In genomic region chr11:59727204-59727603, GRCm38 (mm10) we compare ENCODE assay signal across 20 mouse cellular contexts.
A peak's percentile ranks its signal among the peaks of the same experiment; 100 is the strongest.
DNase-seq lines count a peak whose midpoint lies in the region; ATAC-seq and TF ChIP-seq lines count a peak whose summit lies in the region.
"Had no signal": no experiment of that assay in that cellular context is flagged by ENCODE, and none has a peak within 500 bp of the region (broad histone marks: within the 10 kb centered on the region; RNA-seq: fewer than 3 reads in every experiment).

No protein-coding gene starts in this region.

- no peak overlapping the region for H3K27ac ChIP-seq in lung, postnatal 0 days (ENCODE audit: low read length)
- no peak overlapping the region for H3K27ac ChIP-seq in stomach, embryonic 16.5 days (ENCODE audit: low read length)
- H3K27ac ChIP-seq in intestine, postnatal 0 days (ENCODE audit: low read depth, low read length), result no peak overlapping the region
- H3K27ac ChIP-seq: embryonic facial prominence, embryonic 10.5 days; forebrain, embryonic 13.5 days; heart, embryonic 10.5 days; hindbrain, embryonic 13.5 days; hindbrain, postnatal 0 days had no signal

- DNase-seq in heart, adult 11 months, result peak; percentile 92
- DNase-seq in heart, postnatal 25 days (ENCODE audit: low spot score), result no peak
- no peak for DNase-seq in lung, postnatal 0 days (ENCODE audit: low spot score)
- DNase-seq in lung, postnatal 36 days, result no peak
- peak; percentile 36 for DNase-seq in skeletal muscle tissue, adult 2 months (ENCODE audit: low read depth, low spot score)
- DNase-seq: adrenal gland, adult 2 months; adrenal gland, postnatal 25 days; cerebellum, adult 2 months; cerebellum, postnatal 10 days; forebrain, postnatal 0 days; gastrocnemius, postnatal 36 days; heart, adult 18-20 months; heart, postnatal 10 days had no signal

- no peak overlapping the region for H3K4me2 ChIP-seq in lung, postnatal 0 days (replicated peaks; ENCODE audit: low read depth, low read length)
- H3K4me2 ChIP-seq in stomach, embryonic 16.5 days (ENCODE audit: low read depth, low read length), result no peak overlapping the region
- H3K4me2 ChIP-seq in intestine, postnatal 0 days (replicated peaks; ENCODE audit: low read depth), result no peak overlapping the region
- H3K4me2 ChIP-seq: forebrain, embryonic 13.5 days; hindbrain, embryonic 13.5 days had no signal

- ATAC-seq in lung, postnatal 0 days, result 0 out of 2 replicates have a peak, but pooled peaks have one; percentile 23
- ATAC-seq in stomach, embryonic 16.5 days (ENCODE audit: insufficient read depth, low FRiP score), result peak; percentile 23; the same call in 1 of the 2 replicates
- no peak for ATAC-seq in intestine, postnatal 0 days
- ATAC-seq: forebrain, embryonic 13.5 days; forebrain, postnatal 0 days; hindbrain, postnatal 0 days had no signal

- no peak overlapping the region for H3K9ac ChIP-seq in lung, postnatal 0 days (replicated peaks; ENCODE audit: low read depth)
- no peak overlapping the region for H3K9ac ChIP-seq in stomach, embryonic 16.5 days (ENCODE audit: low read length)
- H3K9ac ChIP-seq in intestine, postnatal 0 days (ENCODE audit: low read depth, low read length), result no peak overlapping the region
- H3K9ac ChIP-seq: forebrain, embryonic 13.5 days; forebrain, postnatal 0 days; hindbrain, embryonic 13.5 days had no signal

- H3K4me1 ChIP-seq in lung, postnatal 0 days (ENCODE audit: insufficient read depth, low read depth, low read length), result peaks cover 7% of the 10 kb centered on the region; the same call in 1 of the 2 replicates
- peaks cover 16% of the 10 kb centered on the region for H3K4me1 ChIP-seq in stomach, embryonic 16.5 days (ENCODE audit: control insufficient read depth, insufficient read depth, low read length)
- no peaks in the 10 kb centered on the region for H3K4me1 ChIP-seq in intestine, postnatal 0 days (replicated peaks; ENCODE audit: control insufficient read depth, insufficient read depth, low read length)
- H3K4me1 ChIP-seq: embryonic facial prominence, embryonic 10.5 days; forebrain, embryonic 13.5 days had no signal

- no peaks in the 10 kb centered on the region for H3K27me3 ChIP-seq in lung, postnatal 0 days (replicated peaks; ENCODE audit: insufficient read depth, low read length)
- H3K27me3 ChIP-seq in stomach, embryonic 16.5 days (ENCODE audit: control insufficient read depth, insufficient read depth, low read length), result no peaks in the 10 kb centered on the region
- H3K27me3 ChIP-seq in intestine, postnatal 0 days (replicated peaks; ENCODE audit: control insufficient read depth, insufficient read depth, low read length), result no peaks in the 10 kb centered on the region
- H3K27me3 ChIP-seq: forebrain, embryonic 13.5 days; hindbrain, embryonic 13.5 days had no signal

- 57% methylated on average over 3 of the region's 3 CpGs for WGBS in lung, postnatal 0 days
- WGBS in stomach, embryonic 16.5 days, result 73% methylated on average over 3 of the region's 3 CpGs
- 70% methylated on average over 3 of the region's 3 CpGs for WGBS in intestine, postnatal 0 days

- H3K9me3 ChIP-seq in lung, postnatal 0 days (ENCODE audit: low read length), result no peaks in the 10 kb centered on the region
- H3K9me3 ChIP-seq in stomach, embryonic 16.5 days (replicated peaks; ENCODE audit: control insufficient read depth, low read length), result no peaks in the 10 kb centered on the region
- no peaks in the 10 kb centered on the region for H3K9me3 ChIP-seq in intestine, postnatal 0 days (ENCODE audit: control insufficient read depth)
- H3K9me3 ChIP-seq: embryonic facial prominence, embryonic 10.5 days; forebrain, embryonic 13.5 days; heart, embryonic 10.5 days; hindbrain, embryonic 13.5 days had no signal

- no peak for TF ChIP-seq CTCF in lung, postnatal 0 days (IDR thresholded peaks at IDR 0.05)
- TF ChIP-seq CTCF in intestine, postnatal 0 days (IDR thresholded peaks at IDR 0.05; ENCODE audit: low read depth), result no peak

- H3K36me3 ChIP-seq in lung, postnatal 0 days (ENCODE audit: insufficient read depth, low read length), result 0 out of 2 replicates have a peak, but pooled peaks cover 10% of the 10 kb centered on the region
- no peaks in the 10 kb centered on the region; the same call in 1 of the 2 replicates for H3K36me3 ChIP-seq in stomach, embryonic 16.5 days (ENCODE audit: control insufficient read depth, insufficient read depth, low read length)
- peaks cover 24% of the 10 kb centered on the region for H3K36me3 ChIP-seq in intestine, postnatal 0 days (ENCODE audit: control insufficient read depth, insufficient read depth)

- intact Hi-C loops in heart, postnatal 25 days (cut with DNase I), result no loop called here

- H3K4me3 ChIP-seq in lung, postnatal 0 days (ENCODE audit: low read depth, low read length), result no peak overlapping the region
- no peak overlapping the region for H3K4me3 ChIP-seq in stomach, embryonic 16.5 days (replicated peaks; ENCODE audit: low read length)
- H3K4me3 ChIP-seq in intestine, postnatal 0 days (ENCODE audit: low read depth, low read length), result no peak overlapping the region
- H3K4me3 ChIP-seq: embryonic facial prominence, embryonic 10.5 days; forebrain, embryonic 13.5 days; heart, embryonic 10.5 days; hindbrain, embryonic 13.5 days had no signal

- TF ChIP-seq EP300 in lung, postnatal 0 days (IDR thresholded peaks at IDR 0.05), result no peak

Comparison
In these comparisons a context has a peak if more than half of its experiments do, and no peak if none do; other contexts are left out.
1. DNase-seq: peak in heart, adult 11 months (single experiment) and skeletal muscle tissue, adult 2 months (single experiment); none in heart, postnatal 25 days (single experiment), lung, postnatal 0 days (single experiment) and lung, postnatal 36 days (single experiment).